Mouse (Mus musculus) midbrain, embryonic 10.5 days (tissue): Measurements from ENCODE around the gene Ifitm5. TPM values are rescaled to one million over a fixed set of nuclear protein-coding genes. Genes with fewer than 3 reads are reported as not detected.
"Not testable (repeated sequence)": the region's sequence is repeated elsewhere in the genome, so short reads cannot be mapped to it uniquely, and the experiment has no call there.

Experiments used
- DNase-seq: peaks from one replicate; pipeline ENCODE4 v3.0.0-alpha.2; 2017; ENCODE audit warnings: low spot score
- H3K27ac ChIP-seq: fragments of 300-500 bp; sonication (generic); replicated peaks from 2 replicates; pipeline ENCODE4 v1.5.1; 2016; ENCODE audit warnings: mild to moderate bottlenecking
- H3K27me3 ChIP-seq: fragments of 300-500 bp; sonication (generic); 2 replicates; pipeline ENCODE4 v1.6.1; 2016; ENCODE audit warnings: low read depth, mild to moderate bottlenecking; ENCODE audit not compliant: poor library complexity, severe bottlenecking
- H3K36me3 ChIP-seq: fragments of 300-500 bp; sonication (generic); 2 replicates; pipeline ENCODE4 v1.6.1; 2016; ENCODE audit warnings: mild to moderate bottlenecking, moderate library complexity
- H3K4me1 ChIP-seq: fragments of 300-500 bp; sonication (generic); 2 replicates; pipeline ENCODE4 v1.6.1; 2016
- H3K4me3 ChIP-seq: fragments of 300-500 bp; sonication (generic); 2 replicates; pipeline ENCODE4 v1.5.1; 2016; ENCODE audit warnings: mild to moderate bottlenecking, moderate library complexity
- H3K9me3 ChIP-seq: fragments of 300-500 bp; sonication (generic); replicated peaks from 2 replicates; pipeline ENCODE4 v1.6.1; 2016; ENCODE audit warnings: mild to moderate bottlenecking
- whole genome bisulfite sequencing: fragments of 180-500 bp; shearing (Covaris S2); methylation state at CpG from one replicate; pipeline ENCODE4 v1.1.7; 2016; 5-methylcytosine and 5-hydroxymethylcytosine counted together
- polyA plus RNA-seq: library from polyadenylated mRNA; unstranded; fragments of >200 nt; fragmentation: Nextera tagmentation; extraction: Ambion mirVana; gene quantifications from 2 replicates; pipeline ENCODE4 v1.2.1, GENCODE M21; 2016

The Ifitm5 gene
- polyA plus RNA-seq, 1 experiment from 2014 or later: 1.2 TPM

DNA sequence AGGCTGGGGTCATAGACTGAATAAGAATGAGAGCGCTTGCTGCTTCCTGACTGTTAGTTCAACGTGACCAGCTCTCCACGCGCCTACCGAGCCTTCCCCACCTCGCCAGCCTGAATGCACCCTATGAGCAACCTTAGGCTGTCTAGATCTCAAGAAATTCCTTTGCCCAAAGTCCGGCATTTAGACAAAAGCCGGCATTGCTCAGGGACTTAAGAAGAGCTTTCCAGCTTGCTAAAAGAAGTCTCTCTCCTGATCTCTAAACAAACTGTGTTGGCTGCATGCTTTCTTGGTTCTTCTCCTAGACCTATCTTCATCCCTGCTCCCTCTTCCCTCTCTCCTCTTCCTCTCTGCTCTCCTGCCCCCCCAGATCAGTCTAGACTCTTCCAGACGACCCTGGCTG, 24.8 kb upstream of the Ifitm5 start:
- Histone ChIP-seq H3K4me1 (peaks cover 32% of the 10 kb centered on the region), H3K4me3 (no peak overlapping the region), H3K27me3 (peaks cover 4% of the 10 kb centered on the region; the same call in 1 of the 2 replicates), H3K27ac (0 out of 2 replicates have a peak overlapping the region, but pooled peaks have one; percentile 28), H3K9me3 (no peaks in the 10 kb centered on the region), H3K36me3 (no peaks in the 10 kb centered on the region)
- whole genome bisulfite sequencing: 9% methylated on average over 9 of the region's 9 CpGs
- no peak for DNase-seq

DNA sequence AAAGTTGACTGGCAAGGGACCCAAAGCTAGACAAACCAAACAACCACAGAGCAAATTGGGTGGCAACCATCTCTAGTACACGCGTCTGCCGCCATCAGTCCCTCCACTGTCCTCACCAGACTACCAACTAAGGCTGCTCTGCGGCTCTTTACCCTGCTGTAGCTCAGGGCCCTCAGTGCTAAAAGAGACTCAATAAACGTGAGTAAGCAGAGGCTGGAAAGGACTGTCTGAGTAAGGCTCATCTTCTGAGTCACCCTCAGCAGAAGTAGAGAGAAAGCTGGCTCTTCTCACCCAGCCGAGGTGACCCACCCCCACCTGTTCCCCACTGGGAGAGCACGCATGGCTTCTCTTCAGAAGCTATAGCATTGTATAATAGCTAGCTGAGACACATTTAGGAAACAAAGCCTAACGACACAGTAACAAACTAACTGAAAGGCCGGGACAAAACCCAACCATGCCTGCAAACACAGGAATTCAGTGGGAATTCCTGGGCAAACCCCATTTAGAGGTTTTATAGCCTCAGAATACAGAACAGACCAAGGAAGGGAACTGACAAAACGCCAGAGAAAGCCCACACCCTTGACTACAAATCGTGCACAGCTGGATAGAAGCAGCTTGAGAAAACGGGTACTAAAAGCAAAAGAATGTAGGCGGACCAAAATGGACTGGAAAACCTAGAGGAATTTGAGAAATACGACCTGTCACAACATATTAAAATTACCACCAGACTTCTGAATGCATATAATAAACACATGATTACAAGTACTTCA, 23.5 kb upstream of the Ifitm5 start:
- no peak for DNase-seq
- WGBS: 29% methylated on average over 14 of the region's 14 CpGs

GRCm38 (mm10) chr7:140971479-140972171, 21.5 kb upstream of the Ifitm5 start:
- DNase-seq: no peak
- no peak overlapping the region; the same call in 1 of the 2 replicates for H3K27ac ChIP-seq
- no peaks in the 10 kb centered on the region for H3K9me3 ChIP-seq
- no peaks in the 10 kb centered on the region for H3K36me3 ChIP-seq
- H3K4me3 ChIP-seq: no peak overlapping the region
- H3K27me3 ChIP-seq: peaks cover 27% of the 10 kb centered on the region; the same call in 1 of the 2 replicates
- WGBS: 86% methylated on average over 8 of the region's 8 CpGs
- H3K4me1 ChIP-seq: peaks cover 52% of the 10 kb centered on the region

More for the DNA sequence above, 23.5 kb upstream of the Ifitm5 start:
- Histone ChIP-seq H3K27me3 (peaks cover 16% of the 10 kb centered on the region; the same call in 1 of the 2 replicates), H3K27ac (no peak overlapping the region), H3K4me1 (peaks cover 39% of the 10 kb centered on the region), H3K4me3 (no peak overlapping the region), H3K9me3 (no peaks in the 10 kb centered on the region), H3K36me3 (no peaks in the 10 kb centered on the region)

GRCm38 (mm10) chr7:140970931-140971330, 20.8 kb upstream of the Ifitm5 start:
- Histone ChIP-seq H3K27ac (no peak overlapping the region), H3K4me1 (peaks cover 52% of the 10 kb centered on the region), H3K4me3 (no peak overlapping the region), H3K36me3 (no peaks in the 10 kb centered on the region), H3K9me3 (no peaks in the 10 kb centered on the region), H3K27me3 (peaks cover 27% of the 10 kb centered on the region; the same call in 1 of the 2 replicates)
- DNase-seq: no peak
- 53% methylated on average over 7 of the region's 7 CpGs for WGBS

GRCm38 (mm10) chr7:140968710-140969109, 18.6 kb upstream of the Ifitm5 start:
- H3K4me3 ChIP-seq, H3K9me3 ChIP-seq, DNase-seq, H3K36me3 ChIP-seq, H3K27ac ChIP-seq: not testable (repeated sequence)
- 6% methylated on average over 3 of the region's 3 CpGs for WGBS
- Histone ChIP-seq H3K4me1 (peaks cover 37% of the 10 kb centered on the region), H3K27me3 (peaks cover 27% of the 10 kb centered on the region; the same call in 1 of the 2 replicates)

DNA sequence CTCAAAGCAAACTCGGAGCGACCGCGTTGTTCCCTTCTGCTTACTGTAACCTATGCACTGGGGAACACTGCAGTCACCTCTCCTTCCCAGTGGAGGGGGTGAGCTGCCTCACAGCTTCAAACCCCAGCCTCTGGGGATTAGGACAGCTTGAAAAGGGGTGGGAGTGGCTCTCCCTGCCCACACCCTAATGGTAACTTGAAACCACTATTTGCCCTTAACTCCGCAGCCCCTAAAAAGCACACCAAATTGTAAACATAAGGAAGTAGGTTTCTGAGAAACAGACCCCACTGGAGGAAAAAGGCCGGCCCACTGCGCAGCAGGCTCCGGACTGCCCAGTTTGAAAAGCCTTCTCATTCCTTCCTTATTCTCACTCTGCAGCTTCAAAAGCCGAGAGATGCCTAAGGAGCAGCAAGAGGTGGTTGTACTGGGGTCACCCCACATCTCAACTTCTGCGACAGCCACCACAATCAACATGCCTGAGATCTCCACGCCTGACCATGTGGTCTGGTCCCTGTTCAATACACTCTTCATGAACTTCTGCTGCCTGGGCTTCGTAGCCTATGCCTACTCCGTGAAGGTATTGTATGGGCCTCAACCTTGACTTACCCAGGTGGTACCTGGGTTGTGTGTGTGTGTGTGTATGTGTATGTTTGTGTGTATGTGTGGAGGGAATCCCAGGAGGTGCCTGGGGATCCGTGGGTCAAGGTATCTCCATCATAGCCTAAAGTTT, 17.9 kb upstream of the Ifitm5 start:
- peak; percentile 33 for DNase-seq
- 4% methylated on average over 14 of the region's 14 CpGs for WGBS
- no peaks in the 10 kb centered on the region for H3K36me3 ChIP-seq
- H3K27me3 ChIP-seq: peaks cover 27% of the 10 kb centered on the region; the same call in 1 of the 2 replicates
- peak overlapping the region; percentile 59; the same call in 1 of the 2 replicates for H3K27ac ChIP-seq
- peak overlapping the region; percentile 23; the same call in 1 of the 2 replicates for H3K4me3 ChIP-seq
- H3K9me3 ChIP-seq: no peaks in the 10 kb centered on the region
- H3K4me1 ChIP-seq: peaks cover 30% of the 10 kb centered on the region

GRCm38 (mm10) chr7:140966921-140967320, 16.8 kb upstream of the Ifitm5 start, which contains the start of gene Ifitm1:
Ifitm1 (plus strand) TSS chr7:140967221.
- H3K4me1 ChIP-seq: peaks cover 30% of the 10 kb centered on the region
- no peak for DNase-seq
- H3K9me3 ChIP-seq: no peaks in the 10 kb centered on the region
- peak within 1 kb of the TSS; percentile 23; the same call in 1 of the 2 replicates for H3K4me3 ChIP-seq
- peaks cover 27% of the 10 kb centered on the region; the same call in 1 of the 2 replicates for H3K27me3 ChIP-seq
- H3K27ac ChIP-seq: peak within 1 kb of the TSS; percentile 59; the same call in 1 of the 2 replicates
- no peaks in the 10 kb centered on the region for H3K36me3 ChIP-seq
- WGBS: 79% methylated on average over 4 of the region's 4 CpGs

- peaks cover 17% of the 10 kb centered on the region for H3K4me1 ChIP-seq
- H3K9me3 ChIP-seq: no peaks in the 10 kb centered on the region
- H3K27me3 ChIP-seq: peaks cover 8% of the 10 kb centered on the region
- DNase-seq: no peak
- 72% methylated on average over 2 of the region's 2 CpGs for WGBS
- no peak overlapping the region for H3K4me3 ChIP-seq
- no peak overlapping the region for H3K27ac ChIP-seq
- no peaks in the 10 kb centered on the region for H3K36me3 ChIP-seq
These were observed 12.6 kb upstream of the Ifitm5 start for GRCm38 (mm10) chr7:140962733-140963132.

- Histone ChIP-seq H3K9me3 (no peaks in the 10 kb centered on the region), H3K4me3 (no peak overlapping the region), H3K36me3 (no peaks in the 10 kb centered on the region), H3K27ac (no peak overlapping the region), H3K4me1 (peaks cover 13% of the 10 kb centered on the region), H3K27me3 (no peaks in the 10 kb centered on the region; the same call in 1 of the 2 replicates)
- WGBS: 36% methylated on average over 2 of the region's 2 CpGs
- no peak for DNase-seq
These were observed 11.3 kb upstream of the Ifitm5 start for GRCm38 (mm10) chr7:140961416-140961815.

GRCm38 (mm10) chr7:140960026-140960425, 9.9 kb upstream of the Ifitm5 start:
- H3K4me1 ChIP-seq: peaks cover 27% of the 10 kb centered on the region
- H3K36me3 ChIP-seq: no peaks in the 10 kb centered on the region
- WGBS: 62% methylated on average over 5 of the region's 5 CpGs
- no peak for DNase-seq
- H3K9me3 ChIP-seq: no peaks in the 10 kb centered on the region
- H3K4me3 ChIP-seq: no peak overlapping the region
- no peak overlapping the region for H3K27ac ChIP-seq
- H3K27me3 ChIP-seq: no peaks in the 10 kb centered on the region; the same call in 1 of the 2 replicates

DNA sequence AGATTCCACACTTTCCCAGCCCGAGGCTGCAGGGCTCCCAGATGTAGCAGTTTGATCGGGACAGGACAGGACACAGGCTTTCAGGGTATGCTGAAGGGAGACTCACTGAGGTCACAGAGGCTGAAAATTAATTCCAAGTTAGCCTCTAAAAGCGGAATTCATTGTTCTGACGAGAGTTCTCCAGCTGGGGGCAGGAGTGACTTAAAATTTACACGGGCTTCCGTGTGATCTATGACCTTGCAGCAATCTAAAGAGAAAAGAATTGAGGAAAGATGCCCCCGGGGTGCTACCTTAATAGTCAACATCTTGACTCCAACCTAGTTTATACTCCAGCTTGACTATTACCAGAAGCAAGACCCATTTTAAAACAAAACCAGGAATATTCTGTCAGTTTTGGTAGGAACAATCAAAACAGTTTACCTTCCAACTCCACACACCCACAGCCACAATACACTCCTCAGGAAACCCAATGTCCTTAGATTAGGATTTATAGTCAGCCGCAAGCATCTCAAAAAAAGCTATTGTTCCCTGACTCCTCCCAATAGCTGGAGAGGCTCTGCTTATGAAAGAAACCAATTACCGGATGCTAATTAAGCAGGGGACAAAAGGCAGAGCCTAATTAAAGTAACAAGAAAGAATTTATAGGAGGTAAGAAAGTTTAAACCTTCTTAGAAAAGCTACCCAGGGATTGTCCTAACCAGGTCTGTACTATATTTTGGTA, 9.2 kb upstream of the Ifitm5 start:
- WGBS: 5% methylated on average over 9 of the region's 9 CpGs
- DNase-seq: no peak
- H3K4me3 ChIP-seq: no peak overlapping the region
- H3K4me1 ChIP-seq: peaks cover 34% of the 10 kb centered on the region
- no peak overlapping the region for H3K27ac ChIP-seq
- no peaks in the 10 kb centered on the region; the same call in 1 of the 2 replicates for H3K27me3 ChIP-seq
- no peaks in the 10 kb centered on the region for H3K9me3 ChIP-seq
- no peaks in the 10 kb centered on the region for H3K36me3 ChIP-seq

GRCm38 (mm10) chr7:140956556-140956869, 6.4 kb upstream of the Ifitm5 start:
- H3K36me3 ChIP-seq: no peaks in the 10 kb centered on the region; the same call in 1 of the 2 replicates

More at GRCm38 (mm10) chr7:140956556-140956869, 6.4 kb upstream of the Ifitm5 start:
- Histone ChIP-seq H3K27me3 (no peaks in the 10 kb centered on the region; the same call in 1 of the 2 replicates), H3K9me3 (no peaks in the 10 kb centered on the region), H3K27ac (peak overlapping the region; percentile 80; the same call in 1 of the 2 replicates), H3K4me3 (no peak overlapping the region; the same call in 1 of the 2 replicates), H3K4me1 (peaks cover 44% of the 10 kb centered on the region)
- 63% methylated on average over 6 of the region's 6 CpGs for WGBS
- DNase-seq: no peak
